In the genomic region with DNA sequence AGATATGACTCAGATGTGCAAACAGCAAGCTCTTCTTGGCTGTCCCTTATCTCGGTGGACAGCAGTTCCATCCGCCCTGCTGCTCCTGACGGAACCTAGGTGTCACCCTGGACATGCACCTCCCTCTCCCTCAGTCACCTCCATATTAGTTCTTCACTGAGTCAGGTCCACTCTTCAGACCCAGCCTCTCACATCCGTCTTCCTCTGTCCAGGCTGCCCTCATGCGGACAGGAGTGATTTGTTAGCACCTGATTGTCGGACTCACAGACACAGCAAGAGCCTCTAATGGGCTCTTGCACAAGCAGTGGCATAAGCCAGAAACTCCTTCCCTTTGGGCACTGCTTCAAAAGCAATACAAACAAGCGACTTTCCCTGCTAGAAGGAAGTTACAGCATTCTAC, we compare ENCODE assay signal across 16 mouse cellular contexts. TPM values are rescaled to one million over a fixed set of nuclear protein-coding genes. Genes with fewer than 3 reads are reported as not detected.
DNase-seq lines count a peak whose midpoint lies in the region; ATAC-seq and TF ChIP-seq lines count a peak whose summit lies in the region.
"Had no signal": no experiment of that assay in that cellular context is flagged by ENCODE, and none has a peak within 500 bp of the region (broad histone marks: within the 10 kb centered on the region; RNA-seq: fewer than 3 reads in every experiment).

No protein-coding gene starts in this region.

- WGBS in liver, embryonic 12.5 days (ENCODE audit: insufficient replicate concordance), result 61% methylated on average over 7 of the region's 7 CpGs
- 63% methylated on average over 7 of the region's 7 CpGs for WGBS in liver, embryonic 11.5 days
- 40% methylated on average over 7 of the region's 7 CpGs for WGBS in intestine, embryonic 15.5 days
- WGBS in lung, postnatal 0 days, result 34% methylated on average over 7 of the region's 7 CpGs
- 39% methylated on average over 7 of the region's 7 CpGs for WGBS in stomach, embryonic 16.5 days

- H3K4me3 ChIP-seq in liver, embryonic 12.5 days, result no peak overlapping the region
- H3K4me3 ChIP-seq in liver, embryonic 11.5 days (ENCODE audit: low read depth, low read length), result no peak overlapping the region
- H3K4me3 ChIP-seq in intestine, embryonic 15.5 days (replicated peaks), result no peak overlapping the region
- no peak overlapping the region for H3K4me3 ChIP-seq in lung, postnatal 0 days (ENCODE audit: low read depth, low read length)
- no peak overlapping the region for H3K4me3 ChIP-seq in stomach, embryonic 16.5 days (replicated peaks; ENCODE audit: low read length)
- H3K4me3 ChIP-seq: heart, embryonic 13.5 days; hindbrain, embryonic 15.5 days; neural tube, embryonic 12.5 days had no signal

- H3K27me3 ChIP-seq in liver, embryonic 12.5 days (replicated peaks), result no peaks in the 10 kb centered on the region
- no peaks in the 10 kb centered on the region for H3K27me3 ChIP-seq in liver, embryonic 11.5 days (replicated peaks; ENCODE audit: control insufficient read depth, insufficient read depth, low read length)
- no peaks in the 10 kb centered on the region for H3K27me3 ChIP-seq in intestine, embryonic 15.5 days (replicated peaks)
- no peaks in the 10 kb centered on the region for H3K27me3 ChIP-seq in lung, postnatal 0 days (replicated peaks; ENCODE audit: insufficient read depth, low read length)
- no peaks in the 10 kb centered on the region for H3K27me3 ChIP-seq in stomach, embryonic 16.5 days (ENCODE audit: control insufficient read depth, insufficient read depth, low read length)
- H3K27me3 ChIP-seq: heart, embryonic 13.5 days; hindbrain, embryonic 15.5 days; neural tube, embryonic 12.5 days had no signal

- no peaks in the 10 kb centered on the region for H3K9me3 ChIP-seq in liver, embryonic 12.5 days (replicated peaks)
- H3K9me3 ChIP-seq in liver, embryonic 11.5 days (ENCODE audit: control insufficient read depth, low read length), result no peaks in the 10 kb centered on the region
- H3K9me3 ChIP-seq in intestine, embryonic 15.5 days, result no peaks in the 10 kb centered on the region
- H3K9me3 ChIP-seq in lung, postnatal 0 days (ENCODE audit: low read length), result no peaks in the 10 kb centered on the region
- H3K9me3 ChIP-seq in stomach, embryonic 16.5 days (replicated peaks; ENCODE audit: control insufficient read depth, low read length), result no peaks in the 10 kb centered on the region
- H3K9me3 ChIP-seq: heart, embryonic 13.5 days; hindbrain, embryonic 15.5 days; neural tube, embryonic 12.5 days had no signal

- H3K4me2 ChIP-seq in liver, embryonic 12.5 days, result no peak overlapping the region
- no peak overlapping the region for H3K4me2 ChIP-seq in liver, embryonic 11.5 days
- H3K4me2 ChIP-seq in intestine, embryonic 15.5 days (replicated peaks), result peak overlapping the region; percentile 7; the same call in 1 of the 2 replicates
- no peak overlapping the region for H3K4me2 ChIP-seq in lung, postnatal 0 days (replicated peaks; ENCODE audit: low read depth, low read length)
- peak overlapping the region; percentile 1; the same call in 1 of the 2 replicates for H3K4me2 ChIP-seq in stomach, embryonic 16.5 days (ENCODE audit: low read depth, low read length)
- H3K4me2 ChIP-seq: heart, embryonic 13.5 days; hindbrain, embryonic 15.5 days; neural tube, embryonic 12.5 days had no signal

- no peak overlapping the region for H3K9ac ChIP-seq in liver, embryonic 12.5 days
- H3K9ac ChIP-seq in liver, embryonic 11.5 days (ENCODE audit: low read depth, low read length), result no peak overlapping the region
- H3K9ac ChIP-seq in intestine, embryonic 15.5 days, result no peak overlapping the region
- no peak overlapping the region for H3K9ac ChIP-seq in lung, postnatal 0 days (replicated peaks; ENCODE audit: low read depth)
- H3K9ac ChIP-seq in stomach, embryonic 16.5 days (ENCODE audit: low read length), result no peak overlapping the region
- H3K9ac ChIP-seq: heart, embryonic 13.5 days; hindbrain, embryonic 15.5 days; neural tube, embryonic 12.5 days had no signal

- DNase-seq in liver, embryonic 11.5 days (ENCODE audit: low spot score), result no peak
- peak; percentile 86 for DNase-seq in lung, postnatal 0 days (ENCODE audit: low spot score)
- DNase-seq in Muller cell, postnatal 12 days (ENCODE audit: inconsistent ontology term), result no peak
- DNase-seq in embryo, embryonic 10.5 days (ENCODE audit: low spot score), result no peak
- DNase-seq in ovary, postnatal 36 days (ENCODE audit: low spot score), result no peak
- DNase-seq: cerebellum, postnatal 10 days; gastrocnemius, postnatal 25 days; right cerebral cortex, postnatal 25 days had no signal

- H3K27ac ChIP-seq in liver, embryonic 12.5 days, result no peak overlapping the region
- no peak overlapping the region for H3K27ac ChIP-seq in liver, embryonic 11.5 days (ENCODE audit: low read depth, low read length)
- peak overlapping the region; percentile 61; the same call in 1 of the 2 replicates for H3K27ac ChIP-seq in intestine, embryonic 15.5 days
- H3K27ac ChIP-seq in lung, postnatal 0 days (ENCODE audit: low read length), result no peak overlapping the region
- H3K27ac ChIP-seq in stomach, embryonic 16.5 days (ENCODE audit: low read length), result peak overlapping the region; percentile 21; the same call in 1 of the 2 replicates
- H3K27ac ChIP-seq: heart, embryonic 13.5 days; hindbrain, embryonic 15.5 days; kidney, postnatal 0 days; neural tube, embryonic 12.5 days had no signal

- TF ChIP-seq EP300 in lung, postnatal 0 days (IDR thresholded peaks at IDR 0.05), result 0 out of 2 replicates have a peak, but pooled peaks have one; percentile 7

- peak; percentile 52 for TF ChIP-seq CTCF in lung, postnatal 0 days (IDR thresholded peaks at IDR 0.05)

- no peaks in the 10 kb centered on the region for H3K36me3 ChIP-seq in liver, embryonic 12.5 days
- H3K36me3 ChIP-seq in liver, embryonic 11.5 days (ENCODE audit: control insufficient read depth, insufficient read depth, low read length), result no peaks in the 10 kb centered on the region
- no peaks in the 10 kb centered on the region for H3K36me3 ChIP-seq in intestine, embryonic 15.5 days
- no peaks in the 10 kb centered on the region for H3K36me3 ChIP-seq in lung, postnatal 0 days (ENCODE audit: insufficient read depth, low read length)
- no peaks in the 10 kb centered on the region for H3K36me3 ChIP-seq in stomach, embryonic 16.5 days (ENCODE audit: control insufficient read depth, insufficient read depth, low read length)
- H3K36me3 ChIP-seq: heart, embryonic 13.5 days; hindbrain, embryonic 15.5 days; neural tube, embryonic 12.5 days had no signal

- ATAC-seq in liver, embryonic 12.5 days, result 0 out of 2 replicates have a peak, but pooled peaks have one; percentile 44
- ATAC-seq in liver, embryonic 11.5 days (replicated peaks; ENCODE audit: low FRiP score), result no peak
- peak; percentile 42 for ATAC-seq in intestine, embryonic 15.5 days
- ATAC-seq in lung, postnatal 0 days, result peak; percentile 75
- ATAC-seq in stomach, embryonic 16.5 days (ENCODE audit: insufficient read depth, low FRiP score), result no peak
- ATAC-seq: CD4-positive, CD25-positive, alpha-beta regulatory T cell, adult 4 months had no signal

- H3K4me1 ChIP-seq in liver, embryonic 12.5 days, result peaks cover 24% of the 10 kb centered on the region
- H3K4me1 ChIP-seq in liver, embryonic 11.5 days (replicated peaks; ENCODE audit: control insufficient read depth, insufficient read depth, low read length), result peaks cover 14% of the 10 kb centered on the region
- H3K4me1 ChIP-seq in intestine, embryonic 15.5 days (replicated peaks), result peaks cover 22% of the 10 kb centered on the region
- no peaks in the 10 kb centered on the region; the same call in 1 of the 2 replicates for H3K4me1 ChIP-seq in lung, postnatal 0 days (ENCODE audit: insufficient read depth, low read depth, low read length)
- peaks cover 27% of the 10 kb centered on the region for H3K4me1 ChIP-seq in stomach, embryonic 16.5 days (ENCODE audit: control insufficient read depth, insufficient read depth, low read length)
- H3K4me1 ChIP-seq: hindbrain, embryonic 15.5 days; neural tube, embryonic 12.5 days had no signal

RNA-seq across cellular contexts. Expression of gene Apoh, which starts 35.9 kb away (rescaled TPM):
- polyA plus RNA-seq in liver, embryonic 12.5 days (2016; fragmentation: Nextera tagmentation; extraction: Ambion mirVana), result 36.3 and 36.7 TPM in 2 replicates
- polyA plus RNA-seq in liver, embryonic 11.5 days (2014; fragmentation: Nextera tagmentation; extraction: Ambion mirVana), result 8.7 and 10.6 TPM in 2 replicates
- 5.3 and 7.5 TPM in 2 replicates for polyA plus RNA-seq in intestine, embryonic 15.5 days (2015; fragmentation: Nextera tagmentation; extraction: Ambion mirVana)
- 0.29 and 0.37 TPM in 2 replicates for polyA plus RNA-seq in lung, postnatal 0 days (2015; fragmentation: Nextera tagmentation; extraction: Ambion mirVana)
- polyA plus RNA-seq in stomach, embryonic 16.5 days (2015; fragmentation: Nextera tagmentation; extraction: Ambion mirVana), result 22.7 and 27.2 TPM in 2 replicates
- polyA plus RNA-seq: CD4-positive, CD25-positive, alpha-beta regulatory T cell, adult 4 months; neural tube, embryonic 12.5 days had no signal

RNA-seq across cellular contexts. Expression of gene Prkca, which starts 36.5 kb away (rescaled TPM):
- polyA plus RNA-seq in liver, embryonic 12.5 days (2016; fragmentation: Nextera tagmentation; extraction: Ambion mirVana), result 6.4 and 7.5 TPM in 2 replicates
- 10.1 and 12.4 TPM in 2 replicates for polyA plus RNA-seq in liver, embryonic 11.5 days (2014; fragmentation: Nextera tagmentation; extraction: Ambion mirVana)
- polyA plus RNA-seq in intestine, embryonic 15.5 days (2015; fragmentation: Nextera tagmentation; extraction: Ambion mirVana), result 19.1 and 22.0 TPM in 2 replicates
- polyA plus RNA-seq in lung, postnatal 0 days (2015; fragmentation: Nextera tagmentation; extraction: Ambion mirVana), result 3.8 and 4.0 TPM in 2 replicates
- 6.5 and 6.9 TPM in 2 replicates for polyA plus RNA-seq in stomach, embryonic 16.5 days (2015; fragmentation: Nextera tagmentation; extraction: Ambion mirVana)

Comparison
In these comparisons a context has a peak if more than half of its experiments do, and no peak if none do; other contexts are left out.
1. ATAC-seq: peak in liver, embryonic 12.5 days (single experiment), intestine, embryonic 15.5 days (single experiment) and lung, postnatal 0 days (single experiment); none in liver, embryonic 11.5 days (single experiment) and stomach, embryonic 16.5 days (single experiment).
2. H3K27ac ChIP-seq: peak in intestine, embryonic 15.5 days (single experiment) and stomach, embryonic 16.5 days (single experiment); none in liver, embryonic 12.5 days (single experiment), liver, embryonic 11.5 days (single experiment) and lung, postnatal 0 days (single experiment).
3. H3K4me2 ChIP-seq: peak in intestine, embryonic 15.5 days (single experiment) and stomach, embryonic 16.5 days (single experiment); none in liver, embryonic 12.5 days (single experiment), liver, embryonic 11.5 days (single experiment) and lung, postnatal 0 days (single experiment).